Mouse (Mus musculus) bone marrow, adult 2 months (tissue): ENCODE measurements at regions not wholly inside any gene's neighbourhood (a gene's known extent, or its start where the extent isn't known, plus 50 kb on each side); places are given as distances from the start of the nearest gene placed in this dataset.

Experiments
- H3K27ac ChIP-seq: fragments of 200-500 bp; 2 replicates; pipeline ENCODE4 v1.5.1; 2012; ENCODE audit warnings: low read depth, mild to moderate bottlenecking, control low read depth, inconsistent platforms, low read length; ENCODE audit not compliant: control insufficient read depth, poor library complexity, insufficient read depth
- H3K4me1 ChIP-seq: fragments of 200-500 bp; 2 replicates; pipeline ENCODE4 v1.6.1; 2011; ENCODE audit warnings: low read length; ENCODE audit not compliant: control insufficient read depth, insufficient read depth
- H3K4me3 ChIP-seq: fragments of 200-500 bp; replicated peaks from 2 replicates; pipeline ENCODE3; 2011; ENCODE audit warnings: mild to moderate bottlenecking, low read depth, low read length, control low read depth; ENCODE audit not compliant: control insufficient read depth
- CTCF ChIP-seq: fragments of 200-500 bp; IDR thresholded peaks from 2 replicates; pipeline ENCODE4 v1.5.1; 2011; ENCODE audit warnings: low read length, control low read depth; ENCODE audit not compliant: control insufficient read depth, insufficient read depth
- POLR2A ChIP-seq: fragments of 200-500 bp; IDR thresholded peaks from 2 replicates; pipeline ENCODE4 v1.6.1; 2011; ENCODE audit warnings: low read depth, mild to moderate bottlenecking, control low read depth, low read length, borderline replicate concordance; ENCODE audit not compliant: control insufficient read depth
- WGBS: fragments of 180-500 bp; shearing (Covaris S2); methylation state at CpG from one replicate; pipeline ENCODE4 v1.1.7; 2018; 5-methylcytosine and 5-hydroxymethylcytosine counted together

GRCm38 (mm10) chr4:33552856-33553255 lies 242.7 kb downstream of the Rngtt start:
- 84% methylated on average over 9 of the region's 9 CpGs for WGBS

GRCm38 (mm10) chr4:33554606-33555005 lies 244.5 kb downstream of the Rngtt start:
- H3K4me1 ChIP-seq: no peaks in the 10 kb centered on the region; the same call in 1 of the 2 replicates
- TF ChIP-seq CTCF (no peak), POLR2A (no peak)
- H3K27ac ChIP-seq: no peak overlapping the region
- no peak overlapping the region for H3K4me3 ChIP-seq
- WGBS: 31% methylated on average over 6 of the region's 6 CpGs

More at GRCm38 (mm10) chr4:33552856-33553255, 242.7 kb downstream of the Rngtt start:
- H3K4me3 ChIP-seq: no peak overlapping the region
- no peak overlapping the region for H3K27ac ChIP-seq
- H3K4me1 ChIP-seq: no peaks in the 10 kb centered on the region; the same call in 1 of the 2 replicates
- TF ChIP-seq POLR2A (no peak), CTCF (no peak)

GRCm38 (mm10) chr4:33555231-33555933 lies 245.3 kb downstream of the Rngtt start:
- Histone ChIP-seq H3K4me1 (no peaks in the 10 kb centered on the region; the same call in 1 of the 2 replicates), H3K27ac (no peak overlapping the region), H3K4me3 (no peak overlapping the region)
- TF ChIP-seq CTCF (no peak), POLR2A (no peak)
- WGBS: 53% methylated on average over 14 of the region's 14 CpGs

- 33% methylated on average over 12 of the region's 12 CpGs for WGBS
These were observed 245.9 kb downstream of the Rngtt start for GRCm38 (mm10) chr4:33555966-33556365.

GRCm38 (mm10) chr4:33556661-33557540 lies 246.8 kb downstream of the Rngtt start:
- Histone ChIP-seq H3K4me1 (no peaks in the 10 kb centered on the region; the same call in 1 of the 2 replicates), H3K4me3 (no peak overlapping the region), H3K27ac (no peak overlapping the region)
- WGBS: 29% methylated on average over 12 of the region's 12 CpGs
- TF ChIP-seq CTCF (peak; percentile 54; the same call in 1 of the 2 replicates), POLR2A (no peak)

More at GRCm38 (mm10) chr4:33555966-33556365, 245.9 kb downstream of the Rngtt start:
- TF ChIP-seq POLR2A (no peak), CTCF (no peak)
- no peak overlapping the region for H3K27ac ChIP-seq
- H3K4me1 ChIP-seq: no peaks in the 10 kb centered on the region; the same call in 1 of the 2 replicates
- no peak overlapping the region for H3K4me3 ChIP-seq

GRCm38 (mm10) chr4:33570274-33570673 lies 260.2 kb downstream of the Rngtt start:
- no peaks in the 10 kb centered on the region for H3K4me1 ChIP-seq
- no peak overlapping the region for H3K27ac ChIP-seq
- H3K4me3 ChIP-seq: no peak overlapping the region
- 52% methylated on average over 5 of the region's 5 CpGs for WGBS
- TF ChIP-seq CTCF (no peak), POLR2A (no peak)

- no peak for TF ChIP-seq CTCF
- no peak for TF ChIP-seq POLR2A
- no peaks in the 10 kb centered on the region for H3K4me1 ChIP-seq
- H3K27ac ChIP-seq: no peak overlapping the region
- no peak overlapping the region for H3K4me3 ChIP-seq
- 76% methylated on average over 6 of the region's 6 CpGs for WGBS
These were observed 261.2 kb downstream of the Rngtt start for GRCm38 (mm10) chr4:33571351-33571750.

GRCm38 (mm10) chr4:33577631-33578030 lies 267.5 kb downstream of the Rngtt start:
- Histone ChIP-seq H3K27ac (no peak overlapping the region), H3K4me1 (no peaks in the 10 kb centered on the region), H3K4me3 (no peak overlapping the region)
- WGBS: 83% methylated on average over 6 of the region's 6 CpGs
- TF ChIP-seq CTCF: no peak
- TF ChIP-seq POLR2A: no peak

GRCm38 (mm10) chr4:33580491-33580890 lies 270.4 kb downstream of the Rngtt start:
- Histone ChIP-seq H3K4me3 (no peak overlapping the region), H3K27ac (no peak overlapping the region; the same call in 1 of the 2 replicates), H3K4me1 (no peaks in the 10 kb centered on the region)
- WGBS: 62% methylated on average over 8 of the region's 8 CpGs
- TF ChIP-seq CTCF: no peak
- no peak for TF ChIP-seq POLR2A
